Mouse (Mus musculus) heart, adult 9 months (tissue): Measurements from ENCODE around the gene Hddc3.
A peak's percentile ranks its signal among the peaks of the same experiment; 100 is the strongest.

Source experiments
- DNase-seq, 2 experiments: peaks; one replicate each; pipeline ENCODE4 v3.0.0; 2022; ENCODE audit warnings: low spot score in 2 of 2

The Hddc3 gene

GRCm38 (mm10) chr7:80398654-80399444, 55.9 kb downstream of the Hddc3 start:
- DNase-seq = no peak

GRCm38 (mm10) chr7:80400099-80400498, 57.2 kb downstream of the Hddc3 start:
- peak; percentile 36 to 64 for DNase-seq
